Mouse (Mus musculus): ENCODE measurements around the gene Casp8ap2.

DNA sequence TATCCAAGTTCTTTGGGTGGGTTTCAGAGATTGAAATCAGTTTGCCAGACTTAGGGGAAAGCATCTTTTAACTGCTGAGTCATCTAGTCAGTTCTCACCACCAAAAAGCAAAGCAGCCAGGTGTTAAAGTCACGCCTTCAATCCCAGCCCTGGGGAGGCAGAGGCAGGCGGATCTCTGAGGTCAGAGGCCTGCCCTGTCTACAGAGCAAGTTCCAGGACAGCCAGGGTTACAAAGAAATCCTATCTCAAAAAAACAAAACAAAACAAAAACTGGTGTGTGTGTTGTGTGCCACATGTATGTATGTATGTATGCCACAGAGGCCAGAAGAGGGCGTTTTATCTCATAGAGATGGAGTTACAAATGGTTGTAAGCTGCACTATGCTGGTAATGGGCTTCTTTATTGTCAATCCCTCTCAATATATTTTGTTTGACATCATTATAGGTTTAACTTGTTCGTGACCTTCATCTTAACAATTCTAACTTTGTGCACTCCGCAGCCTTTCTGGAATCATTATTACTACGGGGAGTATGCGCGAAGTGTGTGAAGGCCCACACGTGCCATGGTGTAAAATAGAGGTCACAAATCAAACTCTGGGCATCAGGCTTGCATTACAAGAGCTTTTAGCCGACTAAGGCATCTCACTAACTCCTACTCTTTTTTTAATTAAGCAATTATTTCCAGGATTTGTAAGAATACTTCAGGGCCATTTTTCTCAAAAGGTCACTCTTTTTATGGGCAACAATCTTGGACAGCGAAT is 41.1 kb downstream of the Casp8ap2 start:
- TF ChIP-seq GATA1 (IDR thresholded peaks at IDR 0.05; ENCODE audit: borderline replicate concordance, low read length) (no peak), FLI1 (IDR thresholded peaks at IDR 0.05; ENCODE audit: low read length) (no peak)

Data from megakaryocyte, embryonic 14.5 days (primary cell).